Mouse (Mus musculus): ENCODE measurements at regions not wholly inside any gene's neighbourhood (a gene's known extent, or its start where the extent isn't known, plus 50 kb on each side); places are given as distances from the start of the nearest gene placed in this dataset.
A peak's percentile ranks its signal among the peaks of the same experiment; 100 is the strongest.

DNA sequence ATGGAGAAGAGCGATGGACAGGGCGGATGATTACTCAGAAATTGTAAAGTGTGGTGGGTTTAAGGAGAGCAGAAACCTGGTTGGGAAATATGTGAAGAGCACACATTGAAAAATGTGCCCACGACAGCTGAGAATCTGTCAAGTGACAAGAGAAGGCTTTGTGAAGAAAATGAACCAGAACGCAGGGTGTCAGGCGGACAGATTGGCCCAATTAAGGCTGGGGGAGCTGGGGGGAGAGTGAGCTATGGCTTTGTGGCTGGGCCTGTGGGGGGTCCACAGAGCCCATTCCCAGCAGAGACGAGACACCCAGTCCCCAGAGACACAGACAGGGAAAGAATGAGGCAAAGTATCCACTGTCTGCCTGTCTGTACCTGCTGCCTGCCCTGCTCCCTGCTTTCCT is 153.3 kb downstream of the Shq1 start:
- DNase-seq (ENCODE audit: low spot score), result no peak

DNA sequence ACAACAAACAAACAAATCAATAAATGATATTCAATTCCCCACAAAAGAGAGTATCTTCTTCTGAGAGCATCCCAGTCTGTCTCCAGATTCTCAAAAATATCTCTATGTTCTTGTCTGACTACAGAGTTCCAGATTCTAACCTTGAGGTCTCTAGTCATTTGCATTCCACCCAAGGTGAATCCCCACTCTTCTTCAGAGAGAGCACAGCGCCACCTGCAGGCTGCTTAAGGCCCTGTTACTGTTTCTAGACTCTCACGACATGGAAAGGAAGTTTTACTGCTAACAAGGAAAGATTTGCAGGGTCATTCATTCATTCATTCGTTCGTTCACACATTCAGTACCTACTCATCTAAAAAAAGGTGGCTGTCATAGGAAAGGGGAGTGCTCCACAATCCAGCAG is 158.3 kb downstream of the Shq1 start:
- no peak for DNase-seq (ENCODE audit: low spot score)

DNA sequence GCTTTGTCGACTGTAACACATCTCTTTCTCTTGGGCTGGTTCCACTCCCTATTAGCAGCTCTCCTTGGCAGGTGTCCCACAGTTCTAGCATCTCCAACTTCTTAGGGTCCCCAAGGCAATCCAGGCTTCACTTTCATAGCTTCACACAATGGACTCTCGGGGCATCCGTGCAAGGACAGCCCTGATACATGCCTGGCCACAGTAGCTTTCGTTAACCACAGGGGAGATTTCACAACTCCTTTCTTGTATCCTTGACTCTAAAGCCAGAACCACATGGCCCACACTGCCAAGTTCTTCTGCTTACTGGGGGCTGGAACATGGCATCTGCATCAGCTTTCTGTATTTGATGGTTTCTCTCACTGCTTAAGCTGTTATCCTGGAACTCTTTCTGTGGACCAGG is 160.3 kb downstream of the Shq1 start:
- no peak for DNase-seq (ENCODE audit: low spot score)

DNA sequence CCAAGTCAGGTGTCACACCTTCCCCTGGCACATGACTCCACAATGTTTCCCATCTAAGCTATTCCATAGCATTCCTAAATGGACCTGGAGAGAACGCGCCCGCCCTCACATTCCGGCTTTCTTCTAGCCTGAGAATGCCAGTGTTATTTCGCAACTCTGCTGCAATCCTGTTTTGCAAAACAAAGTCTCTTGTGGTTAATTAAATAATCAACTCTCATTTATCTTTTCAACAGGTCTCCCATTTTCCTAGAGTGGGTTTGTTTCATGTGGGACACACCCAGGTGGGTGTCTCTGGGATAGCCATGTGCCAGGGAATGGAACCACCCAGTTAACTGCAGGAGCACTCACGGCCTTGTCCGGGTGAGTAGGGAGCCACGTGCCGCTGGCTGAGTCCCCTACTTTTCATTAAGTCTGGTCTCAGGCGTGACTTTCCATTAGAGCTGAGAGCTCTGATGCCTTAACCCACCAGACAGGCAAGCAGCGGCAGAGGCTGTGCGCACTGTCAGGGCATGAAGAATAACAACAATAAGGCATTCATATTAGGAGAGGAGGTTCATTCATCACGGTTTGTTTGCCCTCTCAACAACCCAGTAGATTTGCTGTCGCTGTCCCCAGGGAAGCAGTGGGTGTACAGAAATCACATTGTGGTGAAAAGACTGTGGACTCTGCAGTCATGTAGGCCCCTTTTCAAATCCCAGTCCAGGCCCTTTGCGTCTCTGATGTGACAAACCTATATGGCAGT is 165.3 kb downstream of the Shq1 start:
- peak; percentile 22 for DNase-seq (ENCODE audit: low spot score)

DNA sequence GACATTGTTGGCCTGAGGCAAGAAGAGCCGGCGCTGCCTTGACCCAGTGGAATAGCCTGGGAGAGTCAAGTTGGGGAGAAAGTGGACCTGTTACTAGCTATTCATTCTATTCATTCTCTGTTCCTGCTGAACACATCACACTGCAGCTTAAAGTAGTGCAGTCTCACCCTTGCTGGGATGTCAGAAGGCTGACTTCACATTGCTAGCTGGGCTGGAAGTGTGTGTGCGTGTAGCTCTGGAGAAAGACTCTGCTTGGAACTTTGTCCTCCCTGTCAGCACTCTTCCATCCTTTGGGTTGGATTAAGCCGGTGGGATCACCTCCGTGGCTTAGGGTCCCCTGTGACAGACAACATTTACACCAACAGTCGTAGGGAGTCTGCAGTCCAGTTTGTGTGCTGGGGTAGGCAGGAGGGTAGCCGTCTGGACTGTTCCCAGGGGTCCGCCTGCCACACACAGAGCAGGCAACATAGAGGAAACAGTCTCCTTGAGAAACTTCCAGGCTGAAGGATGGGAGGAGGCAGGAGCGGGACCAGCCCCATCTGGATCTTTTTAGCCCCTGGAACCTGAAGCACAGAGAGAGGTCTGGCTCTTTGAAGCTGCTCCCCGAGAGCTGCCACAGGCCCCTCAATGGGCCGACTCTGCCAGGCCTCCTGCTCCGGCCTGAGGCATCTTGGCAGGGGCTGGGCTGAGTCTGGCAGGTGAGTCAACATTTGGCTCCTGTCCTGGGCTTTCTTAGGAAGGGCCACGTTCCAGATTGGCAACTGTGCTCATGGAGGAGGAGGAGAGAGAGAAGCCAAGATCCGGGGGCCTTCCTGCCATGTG is 167.8 kb downstream of the Shq1 start:
- DNase-seq (ENCODE audit: low spot score), result peak; percentile 53

DNA sequence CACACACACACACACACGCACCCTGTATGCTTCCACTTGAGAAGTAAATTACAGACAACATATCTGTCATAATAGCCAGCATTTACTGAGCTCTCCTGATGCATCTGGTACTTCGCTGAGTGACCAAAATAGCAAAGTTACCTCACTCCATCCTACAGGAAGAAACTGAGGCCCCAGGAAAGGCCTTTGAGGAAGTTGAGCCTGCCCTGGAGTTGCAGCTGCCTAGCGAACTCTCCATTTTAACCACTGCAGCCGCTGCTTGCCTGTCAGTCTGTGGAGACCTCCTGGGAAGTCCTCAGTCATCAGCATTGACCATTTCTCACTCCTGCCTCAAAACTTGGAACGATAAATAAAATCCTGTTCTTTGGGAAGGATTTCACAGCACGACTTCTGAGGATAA is 168.8 kb downstream of the Shq1 start:
- no peak for DNase-seq (ENCODE audit: low spot score)

DNA sequence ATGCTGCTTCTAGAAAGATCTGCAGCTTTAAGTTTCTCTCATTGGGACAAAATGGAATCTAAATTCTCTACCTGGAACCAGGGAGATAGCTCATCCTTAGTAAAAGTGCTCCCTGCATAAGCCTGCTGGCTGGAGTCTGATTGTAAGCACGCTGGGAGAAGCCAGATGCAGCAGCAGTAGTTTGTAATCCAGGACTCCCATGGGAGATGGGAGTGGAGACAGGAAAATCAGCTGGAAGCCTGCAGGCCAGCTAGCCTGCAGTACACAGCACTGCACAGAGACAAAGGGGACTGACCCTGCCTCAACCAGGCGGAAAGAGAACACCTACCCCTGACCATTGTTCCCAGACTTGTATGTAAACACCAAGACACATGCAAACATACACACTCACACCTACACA is 170.2 kb downstream of the Shq1 start:
- no peak for DNase-seq (ENCODE audit: low spot score)

DNA sequence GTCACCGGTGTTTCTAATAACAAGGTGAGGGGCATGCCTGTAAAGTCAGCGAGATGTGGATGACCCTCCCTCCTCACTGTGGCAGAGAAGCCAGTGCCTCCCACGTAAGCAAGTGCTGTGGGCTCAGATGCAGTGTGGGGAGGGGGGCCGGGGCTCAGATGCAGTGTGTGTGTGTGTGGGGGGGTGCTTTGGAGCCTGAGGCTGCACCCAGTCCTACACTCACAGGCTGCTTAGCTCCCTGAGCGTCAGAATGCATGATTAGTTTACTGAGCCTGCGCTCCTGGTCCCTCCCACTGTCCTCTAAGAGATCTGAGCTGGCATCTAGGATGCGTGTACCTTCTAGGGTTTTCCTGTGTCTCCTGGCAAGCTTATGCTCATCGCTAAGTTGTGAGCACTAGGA is 170.9 kb downstream of the Shq1 start:
- DNase-seq (ENCODE audit: low spot score), result no peak

DNA sequence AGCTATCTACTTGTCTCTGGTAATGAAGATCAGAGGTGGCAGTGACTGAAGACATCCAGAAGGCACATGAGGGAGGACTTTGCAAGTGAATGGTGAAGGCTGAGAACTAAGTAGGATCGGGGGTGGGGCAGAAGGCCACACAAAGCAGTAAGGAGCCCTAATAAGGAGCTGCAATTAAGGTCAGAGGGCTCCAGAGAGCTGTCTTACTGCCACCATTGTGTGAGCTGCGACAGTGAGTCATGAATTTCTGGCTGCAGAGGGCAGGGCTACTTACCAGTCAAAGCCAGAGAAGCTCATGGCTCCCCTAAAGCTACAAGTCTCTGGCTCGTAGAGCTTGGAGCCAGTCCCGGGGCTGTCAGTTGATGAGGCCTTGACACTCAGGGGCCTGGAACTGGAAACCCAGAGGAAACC is 172.1 kb downstream of the Shq1 start:
- DNase-seq (ENCODE audit: low spot score), result no peak

DNA sequence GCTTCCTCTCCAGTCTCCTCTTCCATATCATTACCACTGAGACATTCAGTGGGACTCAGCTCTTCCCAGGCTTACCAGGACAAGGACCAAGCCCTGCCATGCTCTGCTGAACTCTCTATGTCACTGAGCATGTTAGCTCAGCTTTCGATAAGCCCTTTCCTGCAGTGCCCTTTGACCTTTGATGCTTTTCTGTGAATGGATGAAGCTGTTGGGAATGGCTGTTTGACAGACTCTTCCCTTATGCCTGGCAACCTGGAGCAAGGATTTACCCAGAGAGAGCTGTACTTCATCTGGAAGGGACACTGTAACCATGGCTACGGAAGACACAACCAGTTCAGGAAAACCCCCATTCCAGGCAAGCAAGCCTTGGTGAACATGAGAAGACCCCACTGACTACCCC is 172.8 kb downstream of the Shq1 start:
- DNase-seq (ENCODE audit: low spot score), result no peak

DNA sequence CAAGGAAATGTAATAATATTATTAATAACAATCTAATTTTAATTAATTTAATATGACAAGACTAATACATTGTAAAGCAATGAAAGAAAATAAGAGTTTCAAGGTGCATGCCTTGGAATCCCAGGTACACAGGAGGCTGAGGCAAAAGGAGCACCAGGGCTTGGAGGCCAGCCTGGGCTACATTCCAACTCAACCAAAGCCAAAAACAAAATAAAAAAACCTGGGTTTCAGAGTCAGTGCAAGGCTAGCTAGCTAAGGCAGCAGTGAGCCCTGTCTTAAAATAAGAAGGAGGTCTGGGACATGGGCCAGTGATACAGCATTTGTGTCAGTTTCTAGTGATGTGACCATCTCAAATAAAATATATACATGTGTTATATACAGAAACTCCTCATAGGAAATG is 174.8 kb downstream of the Shq1 start:
- no peak for DNase-seq (ENCODE audit: low spot score)

DNA sequence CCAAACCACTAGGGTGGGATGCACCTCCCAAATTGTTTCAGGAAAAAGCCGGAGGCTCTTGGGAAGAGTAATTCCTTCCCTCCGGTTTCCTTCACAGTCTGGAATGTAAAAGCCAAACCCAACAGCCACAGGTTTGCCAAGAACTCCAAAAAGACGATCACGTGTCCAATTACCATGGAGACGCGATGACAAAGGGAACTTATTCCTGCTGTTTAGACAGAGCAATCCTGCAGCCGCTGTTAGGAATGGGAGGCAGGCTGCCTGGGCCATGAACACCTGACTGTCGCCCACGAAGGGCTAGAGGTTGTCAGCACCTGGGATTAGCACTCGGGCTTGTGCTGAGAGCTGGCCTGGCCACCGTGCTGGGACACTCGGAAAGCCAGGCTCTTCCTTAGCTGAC is 175.8 kb downstream of the Shq1 start:
- peak; percentile 71 for DNase-seq (ENCODE audit: low spot score)

DNA sequence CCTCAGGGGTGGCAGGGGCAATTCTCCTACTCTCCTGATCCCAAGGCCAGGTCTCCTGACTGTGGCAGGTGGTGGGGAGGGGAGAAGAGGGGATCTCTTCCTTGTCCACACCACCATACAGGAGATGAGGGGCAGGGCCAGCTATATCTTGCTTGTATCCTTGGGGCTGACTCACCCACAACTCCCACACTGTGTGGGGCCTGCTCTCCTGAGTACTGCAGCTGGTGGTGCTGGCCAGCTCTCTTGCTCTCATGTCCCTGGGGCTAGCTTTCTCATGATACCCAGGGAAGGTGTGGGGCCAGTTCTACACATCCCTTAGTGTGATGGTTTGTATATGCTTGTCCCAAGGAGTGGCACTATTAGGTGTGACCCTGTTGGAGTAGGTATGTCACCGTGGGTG is 177.4 kb downstream of the Shq1 start:
- DNase-seq (ENCODE audit: low spot score), result no peak

DNA sequence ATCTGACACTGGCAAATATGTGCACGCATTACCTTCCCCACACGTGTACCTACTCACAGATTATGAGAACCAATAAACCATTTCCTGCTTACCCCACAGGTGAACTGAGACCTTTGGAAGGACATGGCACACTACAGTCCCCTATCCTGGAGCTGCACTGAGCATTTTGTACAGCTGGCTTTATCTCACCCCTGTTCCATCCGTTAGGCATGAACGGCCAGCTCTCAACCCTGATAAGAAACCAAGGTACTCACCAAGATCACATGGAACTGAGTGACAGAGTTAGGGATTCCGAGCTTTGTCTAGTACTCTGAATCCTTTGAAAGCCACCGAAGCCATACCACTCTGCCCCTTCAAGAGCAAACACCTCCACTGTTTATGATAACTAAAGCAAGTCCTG is 179.1 kb downstream of the Shq1 start:
- DNase-seq (ENCODE audit: low spot score), result no peak

DNA sequence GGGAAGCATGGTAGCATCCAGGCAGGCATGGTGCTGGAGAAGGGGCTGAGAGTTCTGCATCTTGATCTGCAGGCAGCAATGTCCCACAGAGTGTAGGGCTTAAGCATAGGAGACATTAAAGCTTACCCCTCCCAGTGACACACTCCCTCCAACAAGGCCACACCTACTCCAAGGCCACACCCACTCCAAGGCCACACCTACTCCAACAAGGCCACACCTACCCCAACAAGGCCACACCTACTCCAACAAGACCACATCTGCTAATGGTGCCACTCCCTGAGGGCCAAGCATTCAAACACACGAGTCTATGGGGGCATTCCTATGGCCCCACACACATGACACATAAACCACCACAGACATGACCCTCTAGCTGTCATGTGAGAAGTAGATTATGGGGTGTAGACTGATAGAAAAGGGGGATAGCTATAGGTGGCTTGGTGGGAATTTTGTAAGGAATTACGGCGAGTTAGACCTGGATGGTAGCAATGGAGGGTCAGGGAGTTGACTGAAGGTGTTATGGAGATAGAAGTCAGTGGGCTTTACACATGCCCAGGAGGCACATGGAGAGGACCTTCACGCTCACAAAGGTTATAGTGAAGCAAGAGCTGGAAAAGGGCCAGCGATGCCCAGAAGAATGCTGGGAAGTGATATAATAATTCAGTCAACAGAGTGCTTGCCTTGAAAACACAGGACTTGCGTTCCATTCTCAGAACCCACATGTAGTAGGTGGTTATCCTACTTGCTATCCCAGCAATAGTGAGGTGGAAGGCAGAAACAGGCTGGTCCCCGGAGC is 179.8 kb downstream of the Shq1 start:
- no peak for DNase-seq (ENCODE audit: low spot score)

DNA sequence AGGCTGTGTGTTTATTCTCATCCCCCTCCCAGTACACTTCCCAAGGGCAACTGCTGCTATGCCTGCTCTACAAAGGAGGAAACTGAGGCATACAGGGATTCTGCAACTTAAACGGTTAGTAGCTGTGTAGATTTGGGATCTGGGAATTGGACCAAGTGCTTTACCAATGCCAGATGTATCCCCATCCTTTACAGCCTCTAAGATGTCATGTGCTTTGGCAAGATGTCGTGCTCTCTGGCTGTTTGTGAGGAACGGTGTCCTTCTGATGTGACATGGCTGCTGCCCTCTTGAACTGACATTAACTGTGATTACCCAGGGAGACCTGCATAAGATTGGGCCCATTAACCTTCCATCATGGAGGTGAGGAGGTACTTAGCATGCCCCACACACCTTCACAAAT is 187.1 kb downstream of the Shq1 start:
- no peak for DNase-seq (ENCODE audit: low spot score)

DNA sequence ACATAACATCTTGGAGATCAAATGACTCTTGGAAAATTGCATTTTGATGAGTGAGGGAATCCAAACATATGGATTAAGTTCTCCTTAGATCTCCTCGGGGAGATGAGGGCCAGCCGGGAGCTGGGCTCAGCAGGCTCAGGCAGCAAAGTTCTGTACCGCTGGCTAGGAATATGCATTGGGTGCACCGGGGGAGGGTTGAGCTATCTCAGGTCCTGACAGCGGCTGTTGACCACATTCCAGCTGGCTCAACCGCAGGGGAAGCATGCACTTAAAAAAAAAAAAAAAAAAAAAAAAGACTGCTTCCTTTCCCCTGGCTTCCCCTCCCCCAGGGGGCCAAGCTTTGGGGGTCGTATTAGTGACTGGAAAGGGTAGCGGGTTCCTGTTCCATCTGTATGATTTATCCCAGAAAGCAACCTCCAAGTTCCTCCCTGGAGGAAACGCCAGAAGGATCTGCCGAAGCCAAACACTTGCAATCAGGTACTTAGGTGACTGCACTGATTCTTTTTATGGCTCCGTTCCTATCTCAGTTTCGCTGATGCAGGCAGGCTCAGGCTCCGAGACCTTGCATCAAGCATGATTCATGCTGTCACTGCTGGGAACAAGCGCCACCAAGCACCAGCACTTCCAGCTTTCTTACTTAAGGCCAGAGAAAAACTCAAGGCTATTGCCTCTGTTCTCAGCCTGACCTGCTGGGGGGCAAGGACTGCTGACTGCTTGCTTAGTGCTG is 187.7 kb downstream of the Shq1 start:
- DNase-seq (ENCODE audit: low spot score), result no peak

DNA sequence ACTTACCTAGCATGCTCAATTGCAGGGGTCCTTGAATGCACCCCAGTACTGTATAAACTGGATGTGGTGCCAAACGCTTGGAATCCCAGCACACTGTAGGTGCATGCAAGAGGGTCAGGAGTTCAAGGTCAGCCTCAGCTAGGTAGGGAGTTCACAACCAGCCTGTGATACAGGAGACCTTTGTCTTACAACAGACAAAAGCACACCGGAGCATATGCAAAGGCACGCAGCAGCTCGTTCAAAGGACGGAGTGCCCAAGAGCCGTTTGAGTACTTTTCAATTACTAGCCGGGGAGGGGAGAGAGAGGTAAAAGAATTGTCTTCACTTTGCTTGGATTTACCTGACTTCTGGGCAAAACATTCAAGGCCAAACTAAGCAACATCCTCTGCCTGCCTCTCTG is 188.4 kb downstream of the Shq1 start:
- DNase-seq (ENCODE audit: low spot score), result no peak

DNA sequence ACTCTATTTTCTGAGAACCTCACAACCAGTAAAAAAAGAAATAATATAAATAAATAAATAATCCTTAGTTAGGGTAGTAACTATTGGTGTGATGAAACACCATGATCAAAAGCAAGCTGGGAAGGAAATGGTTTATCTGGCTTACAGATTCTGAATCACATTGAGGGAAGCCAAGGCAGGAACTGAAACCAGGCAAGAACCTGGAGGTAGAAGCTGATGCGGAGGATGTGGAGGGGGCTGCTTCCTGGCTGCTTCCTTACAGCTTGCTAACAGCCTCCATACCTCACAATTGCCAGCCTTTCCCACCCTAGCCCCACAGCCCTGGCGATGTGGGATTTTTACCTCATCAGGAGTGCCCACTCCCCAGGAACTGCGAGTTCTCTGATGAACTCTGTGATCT is 190.4 kb downstream of the Shq1 start:
- no peak for DNase-seq (ENCODE audit: low spot score)

DNA sequence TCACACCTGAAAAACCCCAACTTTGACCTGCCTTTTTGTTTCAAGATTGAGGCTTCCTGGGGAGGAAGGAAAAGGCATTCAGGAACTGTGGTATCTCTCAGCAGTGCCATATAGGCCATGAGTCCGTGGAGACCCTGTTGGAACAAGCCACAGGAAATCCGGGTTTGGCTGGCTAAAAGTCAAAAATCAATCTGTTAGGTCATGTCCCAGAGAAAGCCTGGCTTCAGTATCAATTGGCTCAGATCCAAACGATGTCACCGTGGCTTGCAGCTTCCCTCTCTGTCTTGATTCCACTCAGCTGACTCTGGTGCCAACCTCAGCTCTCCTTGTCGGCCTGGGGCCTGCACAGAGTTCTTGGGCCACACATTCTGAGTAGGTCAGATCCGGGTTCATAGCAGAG is 191.1 kb downstream of the Shq1 start:
- DNase-seq (ENCODE audit: low spot score), result peak; percentile 29

DNA sequence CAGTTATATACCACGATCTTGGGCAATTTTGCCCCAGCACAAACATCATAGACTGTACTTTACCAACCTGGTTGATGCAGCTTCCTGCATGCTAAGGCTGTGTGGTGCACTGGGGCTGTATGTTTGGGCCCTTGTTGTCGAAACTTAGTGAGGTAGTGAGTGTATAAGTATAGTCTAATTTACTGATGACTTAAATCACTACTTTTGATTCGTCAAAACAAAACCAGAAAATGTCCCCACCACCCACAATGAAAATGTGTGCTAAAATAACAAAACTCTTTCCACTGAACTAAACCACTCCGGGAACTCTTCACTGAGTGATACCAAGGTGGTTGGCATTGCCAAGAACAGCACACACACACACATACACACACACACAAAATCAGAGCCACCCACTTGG is 191.5 kb downstream of the Shq1 start:
- DNase-seq (ENCODE audit: low spot score), result no peak
